Mouse (Mus musculus) limb, embryonic 14.5 days (tissue): ENCODE results near the gene Gm960. TPM values are rescaled to one million over a fixed set of nuclear protein-coding genes. Genes with fewer than 3 reads are reported as not detected.

Experiments
- ATAC-seq: fragments of 200-750 bp; cut with Nextera tagmentation; 2 replicates; pipeline ENCODE4 v1.8.0; 2017; ENCODE audit warnings: low read depth, moderate number of reproducible peaks, moderate TSS enrichment; ENCODE audit not compliant: low FRiP score
- DNase-seq: peaks from one replicate; pipeline ENCODE4 v3.0.0-alpha.2; 2015; ENCODE audit warnings: low spot score
- H3K27ac ChIP-seq: fragments of 300-500 bp; sonication (generic); replicated peaks from 2 replicates; pipeline ENCODE4 v1.5.1; 2014; ENCODE audit warnings: low read depth, mild to moderate bottlenecking, low read length, moderate library complexity, mixed read lengths
- H3K27me3 ChIP-seq: fragments of 300-500 bp; sonication (generic); 2 replicates; pipeline ENCODE4 v1.6.1; 2014; ENCODE audit warnings: low read length, mixed read lengths; ENCODE audit not compliant: control insufficient read depth, insufficient read depth
- H3K36me3 ChIP-seq: fragments of 300-500 bp; sonication (generic); 2 replicates; pipeline ENCODE4 v1.6.1; 2014; ENCODE audit warnings: mild to moderate bottlenecking, low read length, moderate library complexity, mixed read lengths; ENCODE audit not compliant: control insufficient read depth, insufficient read depth
- H3K4me1 ChIP-seq: fragments of 300-500 bp; sonication (generic); 2 replicates; pipeline ENCODE4 v1.6.1; 2014; ENCODE audit warnings: antibody characterized with exemption, low read length, mixed read lengths; ENCODE audit not compliant: control insufficient read depth, insufficient read depth
- H3K4me2 ChIP-seq: fragments of 300-500 bp; sonication (generic); replicated peaks from 2 replicates; pipeline ENCODE4 v1.6.1; 2014; ENCODE audit warnings: low read depth, mild to moderate bottlenecking, low read length, moderate library complexity; ENCODE audit not compliant: severe bottlenecking
- H3K4me3 ChIP-seq: fragments of 300-500 bp; sonication (generic); replicated peaks from 2 replicates; pipeline ENCODE4 v1.5.1; 2014; ENCODE audit warnings: low read length
- H3K9ac ChIP-seq: fragments of 300-500 bp; sonication (generic); 2 replicates; pipeline ENCODE4 v1.6.1; 2014; ENCODE audit warnings: mild to moderate bottlenecking, low read depth, low read length, moderate library complexity; ENCODE audit not compliant: severe bottlenecking
- H3K9me3 ChIP-seq: fragments of 300-500 bp; sonication (generic); 2 replicates; pipeline ENCODE4 v1.6.1; 2016; ENCODE audit warnings: low read length; ENCODE audit not compliant: control insufficient read depth
- POLR2A ChIP-seq: fragments of 200-500 bp; IDR thresholded peaks from 2 replicates; pipeline ENCODE4 v1.8.0; 2012; ENCODE audit warnings: inconsistent platforms, mild to moderate bottlenecking, moderate library complexity, borderline replicate concordance; ENCODE audit not compliant: insufficient read depth, insufficient read length; ENCODE audit errors: extremely low read depth
- WGBS: fragments of 180-500 bp; shearing (Covaris S2); extraction: QIAGEN DNeasy Blood & Tissue Kit; methylation state at CpG from one replicate; pipeline ENCODE4 v1.1.7; 2014; 5-methylcytosine and 5-hydroxymethylcytosine counted together
- polyA plus RNA-seq, 2 experiments: library from polyadenylated mRNA; depleted of rRNA in 1 of 2; stranded (reverse) in 1 of 2; unstranded in 1 of 2; fragments of >200 nt; fragmentation: Nextera tagmentation in 1 of 2; extraction: Ambion mirVana in 1 of 2; gene quantifications; 2 replicates each; pipeline versions ENCODE4 v1.2.1 to v1.2.3; 2012 to 2014

Gm960 gene
- polyA plus RNA-seq, 2 experiments: 1.4 to 3.1 TPM

- Histone ChIP-seq H3K36me3 (no peaks in the 10 kb centered on the region; the same call in 1 of the 2 replicates), H3K4me2 (no peak overlapping the region)
These were observed 45.6 kb upstream of the Gm960 start for GRCm38 (mm10) chr19:4744026-4744425.

DNA sequence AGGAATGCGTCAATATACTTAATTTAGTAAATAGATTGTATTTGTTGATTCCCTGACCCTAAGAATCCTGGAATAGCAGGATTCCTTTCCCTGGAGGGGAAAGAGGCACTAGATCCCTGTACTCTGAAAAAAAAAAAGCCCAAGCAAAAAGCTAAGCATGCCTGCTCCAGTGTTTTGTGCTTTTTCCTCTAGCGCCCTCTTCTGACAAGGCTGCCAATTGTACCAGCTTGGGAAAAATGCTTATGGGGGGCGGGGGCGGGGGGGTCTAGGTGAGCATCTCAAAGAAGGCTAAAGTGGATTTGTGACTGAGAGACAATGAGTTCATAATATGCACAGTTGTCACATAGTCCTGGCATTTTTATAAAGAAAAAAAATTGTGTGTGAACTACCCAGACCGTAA, 45.1 kb upstream of the Gm960 start:
- Histone ChIP-seq H3K4me1 (no peaks in the 10 kb centered on the region), H3K27ac (no peak overlapping the region), H3K27me3 (no peaks in the 10 kb centered on the region), H3K4me3 (no peak overlapping the region), H3K9me3 (no peaks in the 10 kb centered on the region), H3K4me2 (no peak overlapping the region), H3K9ac (no peak overlapping the region), H3K36me3 (no peaks in the 10 kb centered on the region; the same call in 1 of the 2 replicates)
- DNase-seq (peak; percentile 59), ATAC-seq (no peak)
- 41% methylated on average over 5 of the region's 5 CpGs for WGBS
- no peak for TF ChIP-seq POLR2A

More at GRCm38 (mm10) chr19:4744026-4744425, 45.6 kb upstream of the Gm960 start:
- H3K9me3 ChIP-seq: no peaks in the 10 kb centered on the region
- H3K27me3 ChIP-seq: no peaks in the 10 kb centered on the region
- H3K4me1 ChIP-seq: no peaks in the 10 kb centered on the region
- no peak overlapping the region for H3K27ac ChIP-seq
- no peak for ATAC-seq
- H3K4me3 ChIP-seq: no peak overlapping the region
- WGBS: 68% methylated on average over 6 of the region's 14 CpGs
- no peak overlapping the region for H3K9ac ChIP-seq
- TF ChIP-seq POLR2A: no peak
- no peak for DNase-seq

DNA sequence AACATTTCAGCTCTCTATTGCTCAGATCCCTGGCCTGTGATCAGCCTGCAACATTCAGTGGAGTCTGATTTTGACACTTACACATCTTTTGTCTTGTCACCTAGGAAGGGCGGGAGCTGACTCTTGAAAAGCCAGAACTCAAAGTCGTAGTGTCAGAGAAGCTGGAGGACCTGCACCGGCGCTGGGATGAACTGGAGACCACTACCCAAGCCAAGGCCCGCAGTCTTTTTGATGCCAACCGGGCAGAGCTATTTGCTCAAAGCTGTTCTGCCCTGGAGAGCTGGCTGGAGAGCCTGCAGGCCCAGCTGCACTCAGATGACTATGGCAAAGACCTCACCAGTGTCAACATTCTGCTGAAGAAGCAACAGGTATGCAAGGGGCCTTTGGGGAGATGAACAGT, 43.8 kb upstream of the Gm960 start:
- Histone ChIP-seq H3K4me3 (no peak overlapping the region), H3K36me3 (peaks cover 4% of the 10 kb centered on the region), H3K27ac (no peak overlapping the region), H3K4me2 (no peak overlapping the region), H3K27me3 (no peaks in the 10 kb centered on the region), H3K4me1 (no peaks in the 10 kb centered on the region), H3K9me3 (no peaks in the 10 kb centered on the region), H3K9ac (no peak overlapping the region)
- no peak for DNase-seq
- TF ChIP-seq POLR2A: no peak
- no peak for ATAC-seq
- 90% methylated on average over 6 of the region's 6 CpGs for WGBS

DNA sequence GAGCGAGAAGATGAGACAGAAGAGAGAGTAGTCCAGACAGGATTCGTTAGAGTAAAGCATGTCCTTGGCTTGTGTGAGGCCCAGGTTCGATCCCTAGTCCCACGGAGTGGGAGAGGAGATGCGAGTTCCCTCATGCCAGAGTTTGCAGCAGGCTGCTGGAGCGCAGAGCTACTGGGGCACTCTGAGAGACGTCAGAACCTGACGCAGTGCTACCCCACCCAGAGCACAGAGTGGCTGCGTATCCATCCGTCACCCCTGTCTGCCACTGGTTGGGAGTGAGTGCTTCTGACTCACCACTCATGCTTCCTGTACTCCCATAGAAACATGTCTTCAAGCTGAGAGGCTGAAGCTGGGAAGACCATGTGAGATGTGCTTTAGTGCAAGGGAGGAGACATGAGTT, 43.0 kb upstream of the Gm960 start:
- H3K9ac ChIP-seq: no peak overlapping the region
- peaks cover 4% of the 10 kb centered on the region for H3K36me3 ChIP-seq
- H3K4me3 ChIP-seq: no peak overlapping the region
- no peak for DNase-seq
- H3K4me2 ChIP-seq: no peak overlapping the region
- TF ChIP-seq POLR2A: no peak
- no peaks in the 10 kb centered on the region for H3K27me3 ChIP-seq
- H3K9me3 ChIP-seq: no peaks in the 10 kb centered on the region
- ATAC-seq: no peak
- no peak overlapping the region for H3K27ac ChIP-seq
- WGBS: 78% methylated on average over 10 of the region's 10 CpGs
- H3K4me1 ChIP-seq: no peaks in the 10 kb centered on the region

DNA sequence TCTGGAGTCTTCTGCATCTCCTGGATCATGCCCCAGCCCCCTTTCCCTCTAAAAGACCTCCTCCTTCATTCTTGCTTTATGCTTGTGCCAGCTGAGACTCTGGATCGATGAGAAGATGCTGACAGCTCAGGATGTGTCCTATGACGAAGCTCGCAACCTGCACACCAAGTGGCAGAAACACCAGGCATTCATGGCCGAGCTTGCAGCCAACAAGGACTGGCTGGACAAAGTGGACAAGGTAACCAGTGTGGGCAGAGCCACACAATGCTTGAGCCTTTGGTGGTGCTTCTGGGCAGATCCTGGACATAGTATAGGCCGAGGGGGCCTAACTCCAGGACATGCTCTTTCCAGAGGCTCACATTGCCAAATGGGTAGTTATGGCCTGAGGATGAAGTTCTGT, 41.3 kb upstream of the Gm960 start:
- Histone ChIP-seq H3K27me3 (no peaks in the 10 kb centered on the region), H3K9ac (no peak overlapping the region), H3K4me3 (no peak overlapping the region), H3K4me1 (no peaks in the 10 kb centered on the region), H3K4me2 (no peak overlapping the region), H3K9me3 (no peaks in the 10 kb centered on the region), H3K27ac (no peak overlapping the region), H3K36me3 (peaks cover 4% of the 10 kb centered on the region; the same call in 1 of the 2 replicates)
- ATAC-seq (no peak), DNase-seq (no peak)
- WGBS: 92% methylated on average over 5 of the region's 5 CpGs
- TF ChIP-seq POLR2A: no peak

GRCm38 (mm10) chr19:4739053-4739452, 40.6 kb upstream of the Gm960 start:
- Histone ChIP-seq H3K27ac (no peak overlapping the region), H3K4me2 (no peak overlapping the region), H3K4me1 (no peaks in the 10 kb centered on the region), H3K4me3 (no peak overlapping the region), H3K9me3 (no peaks in the 10 kb centered on the region), H3K36me3 (peaks cover 4% of the 10 kb centered on the region; the same call in 1 of the 2 replicates), H3K9ac (no peak overlapping the region), H3K27me3 (no peaks in the 10 kb centered on the region)
- WGBS: 91% methylated on average over 11 of the region's 11 CpGs
- DNase-seq (no peak), ATAC-seq (no peak)
- TF ChIP-seq POLR2A: no peak
